Mouse (Mus musculus): Measurements from ENCODE around the gene Gm4858. TPM values are rescaled to one million over a fixed set of nuclear protein-coding genes. Genes with fewer than 3 reads are reported as not detected.
"Not testable (repeated sequence)": the region's sequence is repeated elsewhere in the genome, so short reads cannot be mapped to it uniquely, and the experiment has no call there.

Gm4858 gene
- polyA plus RNA-seq (2015; fragmentation: Nextera tagmentation; extraction: Ambion mirVana), result 0.12 and 0.17 TPM in 2 replicates

DNA sequence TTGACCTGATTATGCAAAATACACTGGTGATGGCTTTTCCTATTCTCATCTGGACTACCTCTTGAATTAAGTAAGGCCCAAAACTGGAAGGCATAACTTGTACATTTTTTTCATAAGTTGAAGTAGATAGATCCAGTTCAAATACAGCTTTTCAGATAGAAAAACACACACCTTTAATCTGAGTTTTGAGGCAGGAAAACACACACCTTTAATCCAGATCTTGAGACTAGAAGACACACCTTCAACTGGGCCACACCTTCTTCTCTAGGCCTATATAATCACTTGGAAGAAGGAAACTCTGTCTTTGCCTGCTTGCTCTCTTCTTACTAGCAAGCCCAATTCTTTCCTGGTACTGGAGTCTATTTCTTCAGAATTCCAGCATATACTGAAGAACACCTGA, at the start of gene Gm4858:
Gene Gm4858 (plus strand): TSS at position 301 of the 400 bp plus-strand sequence.
- DNase-seq (ENCODE audit: low spot score), result not testable (repeated sequence)

DNA sequence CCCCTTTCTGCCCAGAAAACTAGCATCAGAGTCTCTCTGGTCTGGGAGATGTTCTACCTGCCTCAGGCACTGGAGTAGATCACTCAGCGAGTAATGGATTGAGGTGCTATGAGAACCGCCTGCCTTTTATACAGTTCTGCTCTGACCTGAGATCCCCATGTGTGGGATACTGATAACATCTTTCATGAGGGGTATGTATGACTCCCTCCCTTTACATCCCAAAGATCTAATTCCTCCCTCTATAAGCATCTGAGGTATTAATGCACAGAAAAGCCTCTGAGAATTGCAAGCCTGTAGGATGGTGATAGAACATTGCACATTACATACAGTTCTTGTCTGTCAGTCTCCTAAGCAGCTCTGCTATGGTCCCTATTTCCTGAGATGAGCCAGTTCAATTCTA, 49.7 kb upstream of the Gm4858 start, which contains the start of gene Lce1m:
Gene Lce1m (minus strand): TSS at position 101 of the 400 bp plus-strand sequence.
- DNase-seq (ENCODE audit: low spot score), result no peak

GRCm38 (mm10) chr3:93021171-93021570, 47.5 kb upstream of the Gm4858 start:
- no peak for DNase-seq (ENCODE audit: low spot score)

DNA sequence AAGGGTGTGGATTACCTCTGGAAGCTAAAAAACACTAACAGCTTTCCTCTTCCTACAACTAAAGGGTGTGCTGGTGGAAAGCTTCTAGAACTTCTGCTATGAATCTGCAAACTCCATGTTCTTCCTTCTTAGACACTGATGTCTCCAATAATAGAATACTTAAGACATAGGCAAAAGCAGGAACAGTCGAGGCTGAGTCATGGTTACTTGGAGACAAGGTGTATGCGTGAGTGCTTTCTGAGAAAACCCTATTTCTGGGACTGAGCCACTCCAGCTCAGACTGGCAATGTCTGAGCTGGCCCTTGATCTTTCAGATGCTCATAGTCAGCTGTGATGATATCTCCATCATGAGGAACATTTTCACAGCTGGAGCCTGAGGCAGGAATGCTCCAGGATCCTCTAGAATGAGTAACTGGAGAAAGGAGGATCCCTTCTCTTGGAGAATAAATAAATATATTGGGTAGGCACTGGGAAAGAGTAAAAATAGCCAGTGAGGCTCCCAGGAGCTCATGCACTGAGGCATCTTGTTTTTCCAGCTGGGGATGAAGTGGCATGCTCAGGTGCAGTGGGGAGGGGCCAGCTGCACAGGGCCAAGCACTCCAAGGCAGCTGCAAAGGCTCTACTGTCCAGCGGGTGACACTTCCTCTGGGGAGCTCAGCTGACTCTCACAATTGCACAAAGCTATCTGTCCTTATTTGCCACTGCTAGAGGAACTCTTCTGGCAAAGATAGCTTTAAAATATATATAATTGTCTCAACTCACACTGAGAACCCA, 45.0 kb upstream of the Gm4858 start:
- no peak for DNase-seq (ENCODE audit: low spot score)

DNA sequence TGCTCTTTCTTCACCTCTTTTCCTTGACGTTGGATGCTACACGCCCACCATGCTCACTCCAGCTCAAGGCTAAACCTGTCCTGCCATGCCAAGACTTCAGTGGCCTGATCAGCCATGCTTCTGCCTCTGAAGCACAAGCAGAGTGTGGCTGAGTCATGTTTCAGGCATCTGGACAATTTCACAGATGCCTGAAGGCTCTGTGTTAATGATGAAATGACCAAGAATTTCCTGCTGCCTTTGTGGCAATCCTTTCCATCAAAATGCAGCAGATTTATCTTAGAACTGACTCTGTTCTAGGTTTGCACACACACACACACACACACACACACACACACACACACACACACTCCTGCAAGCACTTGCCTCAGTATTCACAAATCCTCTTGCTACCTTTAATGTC, 43.1 kb upstream of the Gm4858 start:
- DNase-seq (ENCODE audit: low spot score), result no peak

GRCm38 (mm10) chr3:93031450-93031849, 37.2 kb upstream of the Gm4858 start:
- DNase-seq (ENCODE audit: low spot score), result no peak

DNA sequence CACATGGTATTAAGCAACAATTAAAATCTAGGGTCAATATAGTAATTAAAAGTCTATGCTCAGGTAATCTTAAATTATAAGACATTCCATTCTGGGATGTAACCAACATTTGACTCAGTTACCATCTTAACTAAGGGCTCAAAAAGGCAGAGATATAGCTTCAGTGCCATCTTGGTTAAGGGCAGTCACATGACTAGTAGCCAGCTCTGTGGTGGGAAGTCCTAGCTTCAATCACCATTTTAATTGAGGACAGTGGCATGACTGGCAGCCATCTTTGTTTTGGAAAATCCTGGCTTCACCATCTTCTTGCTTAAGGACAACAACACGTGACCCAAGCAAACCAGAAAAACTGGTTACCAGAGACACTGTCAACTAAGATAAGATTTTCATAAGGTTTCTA, 18.4 kb upstream of the Gm4858 start:
- DNase-seq (ENCODE audit: low spot score), result no peak

DNA sequence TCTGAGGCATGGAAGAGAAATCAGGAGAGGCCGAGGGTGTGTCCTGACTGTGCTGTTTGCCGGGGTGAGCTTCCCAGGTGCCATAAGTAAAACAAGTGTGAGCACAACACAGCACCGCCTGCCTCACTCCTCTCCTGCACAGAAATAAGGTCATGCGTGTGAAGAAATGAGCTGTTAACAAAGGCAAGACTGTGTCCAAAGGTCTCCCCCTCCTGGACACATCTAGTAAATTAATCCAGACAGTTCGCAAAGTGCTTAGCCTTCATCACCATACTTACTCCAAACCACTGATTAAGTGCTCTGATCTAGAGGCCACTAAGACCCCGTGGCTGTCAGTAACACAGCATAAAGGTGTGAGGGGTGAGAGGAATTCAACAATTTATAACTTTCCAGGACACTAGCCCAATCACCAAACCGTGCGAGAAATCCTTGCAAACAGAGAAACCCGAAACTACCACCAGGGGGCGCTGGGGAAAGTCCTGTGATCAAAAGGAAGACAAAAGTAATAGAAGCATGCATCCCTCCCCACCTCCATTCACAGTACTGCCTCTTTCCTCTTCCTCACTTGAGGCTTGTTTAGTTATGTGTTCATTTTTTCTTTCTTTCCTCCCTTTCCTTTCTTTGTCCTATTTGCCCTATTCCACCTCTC, 15.7 kb upstream of the Gm4858 start:
- peak; percentile 4 for DNase-seq (ENCODE audit: low spot score)

DNA sequence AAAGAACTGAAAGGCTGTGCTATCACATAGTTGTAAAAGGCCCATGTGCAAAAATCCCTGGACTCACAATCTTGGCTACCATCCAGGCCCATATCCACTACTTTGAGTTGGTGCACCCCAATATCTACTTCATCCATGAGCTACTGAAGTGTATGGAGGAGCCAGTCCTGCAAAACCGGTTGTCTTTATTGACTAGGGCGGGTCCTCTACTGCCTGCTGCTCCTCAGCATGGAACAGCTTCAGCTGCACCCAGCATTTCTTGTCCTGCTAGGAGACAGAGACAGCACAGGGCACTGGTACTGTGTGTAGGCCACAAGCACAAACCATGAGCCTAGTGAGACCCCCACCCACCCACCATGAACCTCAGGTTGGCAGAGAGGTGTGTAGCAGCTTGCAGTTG, 18.0 kb downstream of the Gm4858 start:
- DNase-seq (ENCODE audit: low spot score), result no peak

GRCm38 (mm10) chr3:93093581-93093980, 25.0 kb downstream of the Gm4858 start:
- not testable (repeated sequence) for DNase-seq (ENCODE audit: low spot score)

- DNase-seq (ENCODE audit: low spot score), result no peak
These were observed 27.8 kb downstream of the Gm4858 start for GRCm38 (mm10) chr3:93096447-93096846.

GRCm38 (mm10) chr3:93111668-93112067, 43.0 kb downstream of the Gm4858 start:
- DNase-seq (ENCODE audit: low spot score), result no peak

- DNase-seq (ENCODE audit: low spot score), result peak; percentile 3
These were observed 45.9 kb downstream of the Gm4858 start for GRCm38 (mm10) chr3:93114481-93114880.

DNA sequence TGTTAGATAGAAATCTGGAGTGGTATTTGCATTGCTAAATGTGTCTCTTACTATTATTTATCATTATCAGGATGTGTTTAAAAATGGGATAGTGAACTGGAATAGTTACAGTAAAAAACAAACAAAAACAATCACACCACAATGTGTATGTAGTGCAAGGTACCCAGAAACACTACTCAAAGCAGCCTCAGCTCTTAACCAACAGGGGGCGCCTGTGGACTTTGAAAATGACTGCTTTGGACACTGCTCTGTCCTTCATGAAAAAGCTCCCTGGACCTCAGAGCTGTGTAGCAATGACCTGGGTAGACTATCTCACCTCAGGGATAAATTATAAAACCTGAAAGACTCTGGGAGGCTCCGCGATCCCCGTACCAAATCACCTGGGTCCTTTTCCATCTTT, 50.5 kb downstream of the Gm4858 start:
- DNase-seq (ENCODE audit: low spot score), result no peak

Other genes with a start within 250 kb of the Gm4858 start
- 0.04 and 0.10 TPM in 2 replicates for gene Kprp, start 241.6 kb upstream of the Gm4858 start, polyA plus RNA-seq (2015; fragmentation: Nextera tagmentation; extraction: Ambion mirVana)
- gene Lce1l, start 217.5 kb upstream of the Gm4858 start, polyA plus RNA-seq (2015; fragmentation: Nextera tagmentation; extraction: Ambion mirVana), result not detected in 2 replicates
- gene 2310050C09Rik, start 198.6 kb upstream of the Gm4858 start, polyA plus RNA-seq (2015; fragmentation: Nextera tagmentation; extraction: Ambion mirVana), result 0.19 TPM in 1 of 2 replicates, not detected in the other
- gene Lce3a, start 142.6 kb upstream of the Gm4858 start, polyA plus RNA-seq (2015; fragmentation: Nextera tagmentation; extraction: Ambion mirVana), result 0.42 TPM in 1 of 2 replicates, not detected in the other
- gene Lce3b, start 135.8 kb upstream of the Gm4858 start, polyA plus RNA-seq (2015; fragmentation: Nextera tagmentation; extraction: Ambion mirVana), result 1.8 and 2.0 TPM in 2 replicates
- 0.66 and 1.4 TPM in 2 replicates for gene Lce3c, start 124.3 kb upstream of the Gm4858 start, polyA plus RNA-seq (2015; fragmentation: Nextera tagmentation; extraction: Ambion mirVana)
- gene Lce3d, start 111.4 kb upstream of the Gm4858 start, polyA plus RNA-seq (2015; fragmentation: Nextera tagmentation; extraction: Ambion mirVana), result 0.57 and 0.59 TPM in 2 replicates
- gene Lce3e, start 101.8 kb upstream of the Gm4858 start, polyA plus RNA-seq (2015; fragmentation: Nextera tagmentation; extraction: Ambion mirVana), result 0.77 and 0.79 TPM in 2 replicates
- gene Lce3f, start 76.6 kb upstream of the Gm4858 start, polyA plus RNA-seq (2015; fragmentation: Nextera tagmentation; extraction: Ambion mirVana), result 0.46 TPM in 1 of 2 replicates, not detected in the other
- gene Crct1, start 53.1 kb upstream of the Gm4858 start, polyA plus RNA-seq (2015; fragmentation: Nextera tagmentation; extraction: Ambion mirVana), result 3.1 and 3.9 TPM in 2 replicates
- gene Lce1m, start 49.8 kb upstream of the Gm4858 start, polyA plus RNA-seq (2015; fragmentation: Nextera tagmentation; extraction: Ambion mirVana), result 0.59 and 1.0 TPM in 2 replicates
- 0.24 and 0.48 TPM in 2 replicates for gene Crnn, start 76.0 kb downstream of the Gm4858 start, polyA plus RNA-seq (2015; fragmentation: Nextera tagmentation; extraction: Ambion mirVana)
- gene Flg2, start 128.5 kb downstream of the Gm4858 start, polyA plus RNA-seq (2015; fragmentation: Nextera tagmentation; extraction: Ambion mirVana), result 0.01 TPM in 1 of 2 replicates, not detected in the other
- 0.58 and 0.70 TPM in 2 replicates for gene Flg, start 204.7 kb downstream of the Gm4858 start, polyA plus RNA-seq (2015; fragmentation: Nextera tagmentation; extraction: Ambion mirVana)

All from thymus, postnatal 0 days (tissue).